Mouse (Mus musculus) bone marrow, adult 2 months (tissue): ENCODE measurements at regions not wholly inside any gene's neighbourhood (a gene's known extent, or its start where the extent isn't known, plus 50 kb on each side); places are given as distances from the start of the nearest gene placed in this dataset.

Experiments used
- H3K27ac ChIP-seq: fragments of 200-500 bp; 2 replicates; pipeline ENCODE4 v1.5.1; 2012; ENCODE audit warnings: low read depth, mild to moderate bottlenecking, control low read depth, inconsistent platforms, low read length; ENCODE audit not compliant: control insufficient read depth, poor library complexity, insufficient read depth
- H3K4me1 ChIP-seq: fragments of 200-500 bp; 2 replicates; pipeline ENCODE4 v1.6.1; 2011; ENCODE audit warnings: low read length; ENCODE audit not compliant: control insufficient read depth, insufficient read depth
- H3K4me3 ChIP-seq: fragments of 200-500 bp; replicated peaks from 2 replicates; pipeline ENCODE3; 2011; ENCODE audit warnings: mild to moderate bottlenecking, low read depth, low read length, control low read depth; ENCODE audit not compliant: control insufficient read depth
- CTCF ChIP-seq: fragments of 200-500 bp; IDR thresholded peaks from 2 replicates; pipeline ENCODE4 v1.5.1; 2011; ENCODE audit warnings: low read length, control low read depth; ENCODE audit not compliant: control insufficient read depth, insufficient read depth
- POLR2A ChIP-seq: fragments of 200-500 bp; IDR thresholded peaks from 2 replicates; pipeline ENCODE4 v1.6.1; 2011; ENCODE audit warnings: low read depth, mild to moderate bottlenecking, control low read depth, low read length, borderline replicate concordance; ENCODE audit not compliant: control insufficient read depth
- WGBS: fragments of 180-500 bp; shearing (Covaris S2); methylation state at CpG from one replicate; pipeline ENCODE4 v1.1.7; 2018; 5-methylcytosine and 5-hydroxymethylcytosine counted together

- H3K27ac ChIP-seq: no peak overlapping the region
Observed at GRCm38 (mm10) chr4:31878493-31879191, 85.3 kb upstream of the Map3k7 start.

DNA sequence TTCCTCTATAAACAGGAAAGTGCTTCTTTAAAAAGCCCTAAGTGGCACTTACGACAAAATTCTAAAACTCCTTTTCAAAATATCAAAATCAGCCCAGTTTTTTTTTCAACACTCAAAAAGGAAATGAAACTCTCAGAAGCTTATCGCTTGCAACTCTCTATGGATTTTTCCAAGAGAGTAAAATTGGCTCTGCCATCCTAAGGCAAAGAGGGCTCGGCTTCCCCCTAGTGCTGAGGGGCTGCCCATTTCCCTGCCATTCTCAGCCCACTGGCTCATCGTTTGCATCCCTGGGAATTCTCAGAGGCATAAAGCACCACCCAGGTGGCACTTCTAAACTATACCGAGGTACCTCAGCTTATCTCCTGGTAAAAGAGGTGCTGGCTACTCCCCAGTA, 84.7 kb upstream of the Map3k7 start:
- H3K4me3 ChIP-seq: no peak overlapping the region
- TF ChIP-seq CTCF (no peak), POLR2A (no peak)
- H3K4me1 ChIP-seq: peaks cover 1% of the 10 kb centered on the region
- 51% methylated on average over 5 of the region's 5 CpGs for WGBS
- no peak overlapping the region for H3K27ac ChIP-seq

More at GRCm38 (mm10) chr4:31878493-31879191, 85.3 kb upstream of the Map3k7 start:
- no peak for TF ChIP-seq POLR2A
- TF ChIP-seq CTCF: no peak
- Histone ChIP-seq H3K4me3 (no peak overlapping the region), H3K4me1 (peaks cover 1% of the 10 kb centered on the region)
- 67% methylated on average over 10 of the region's 10 CpGs for WGBS

DNA sequence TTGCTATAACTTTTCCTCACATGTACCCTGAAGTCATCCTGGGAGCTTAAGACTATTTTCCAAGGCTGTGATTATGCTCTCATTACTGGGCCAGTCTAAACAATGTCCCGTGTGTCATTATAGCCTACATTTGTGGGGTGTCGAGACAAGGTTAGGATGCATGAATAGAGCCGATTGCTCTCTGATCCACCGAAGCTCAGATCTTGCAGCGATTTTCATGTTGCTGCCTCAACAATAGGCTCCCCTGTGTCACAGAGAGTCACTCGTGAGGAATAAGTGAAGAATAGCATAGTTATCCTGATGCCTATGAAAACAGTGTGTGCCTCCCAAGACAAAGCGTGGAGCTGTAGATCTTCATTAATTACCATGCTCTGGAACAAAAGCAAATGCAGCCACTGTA, 83.7 kb upstream of the Map3k7 start:
- Histone ChIP-seq H3K27ac (no peak overlapping the region), H3K4me1 (peaks cover 1% of the 10 kb centered on the region), H3K4me3 (no peak overlapping the region)
- TF ChIP-seq POLR2A (no peak), CTCF (no peak)
- WGBS: 79% methylated on average over 7 of the region's 7 CpGs

DNA sequence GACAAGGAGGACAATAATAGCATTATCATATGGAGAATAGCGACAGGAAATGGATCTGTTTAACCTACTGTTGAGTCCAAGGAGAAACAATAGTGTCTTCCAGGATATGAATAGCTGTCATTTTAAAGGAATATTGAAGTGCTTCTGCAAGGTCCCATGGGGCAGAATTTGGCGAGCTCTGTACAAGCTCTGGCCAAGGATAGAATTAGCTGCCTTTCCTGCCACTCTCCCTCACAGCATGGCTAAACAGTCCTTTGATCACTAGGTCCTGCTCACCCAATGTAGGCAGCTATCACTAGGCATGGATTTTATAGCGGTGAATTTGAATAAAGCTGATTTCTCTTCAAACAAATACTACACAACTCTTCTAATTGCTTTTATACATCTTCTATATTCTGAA, 74.2 kb upstream of the Map3k7 start:
- Histone ChIP-seq H3K4me3 (no peak overlapping the region), H3K27ac (no peak overlapping the region), H3K4me1 (no peaks in the 10 kb centered on the region)
- TF ChIP-seq CTCF (no peak), POLR2A (no peak)
- 83% methylated on average over 3 of the region's 3 CpGs for WGBS

- WGBS: 73% methylated on average over 8 of the region's 8 CpGs
- Histone ChIP-seq H3K4me3 (no peak overlapping the region), H3K4me1 (no peaks in the 10 kb centered on the region), H3K27ac (no peak overlapping the region)
- TF ChIP-seq POLR2A: no peak
- TF ChIP-seq CTCF: no peak
Observed at GRCm38 (mm10) chr4:31909086-31909673, 54.7 kb upstream of the Map3k7 start.
